Mouse (Mus musculus): ENCODE results near the gene Cpt1c. TPM values are rescaled to one million over a fixed set of nuclear protein-coding genes. Genes with fewer than 3 reads are reported as not detected.

Gene Cpt1c
- total RNA-seq, 1 experiment from 2014 or later, result 0.20 TPM

Other genes with a start within 250 kb of the Cpt1c start
- gene Vrk3, start 226.4 kb downstream of the Cpt1c start, total RNA-seq (2017), result 67.1 and 70.6 TPM in 2 replicates
- gene Zfp473, start 223.8 kb downstream of the Cpt1c start, total RNA-seq (2017), result 3.5 and 3.9 TPM in 2 replicates
- gene Nup62, start 158.8 kb downstream of the Cpt1c start, total RNA-seq (2017), result 96.9 and 114 TPM in 2 replicates
- gene Il4i1, start 158.5 kb downstream of the Cpt1c start, total RNA-seq (2017), result 1.3 TPM in 1 of 2 replicates, not detected in the other
- 3.1 and 3.3 TPM in 2 replicates for gene Atf5, start 158.2 kb downstream of the Cpt1c start, total RNA-seq (2017)
- gene Akt1s1, start 125.9 kb downstream of the Cpt1c start, total RNA-seq (2017), result 32.6 and 38.0 TPM in 2 replicates
- gene Tbc1d17, start 125.8 kb downstream of the Cpt1c start, total RNA-seq (2017), result 21.6 and 29.3 TPM in 2 replicates
- 27.8 and 30.0 TPM in 2 replicates for gene Pnkp, start 117.7 kb downstream of the Cpt1c start, total RNA-seq (2017)
- gene Ptov1, start 105.1 kb downstream of the Cpt1c start, total RNA-seq (2017), result 41.8 and 54.1 TPM in 2 replicates
- gene Med25, start 82.1 kb downstream of the Cpt1c start, total RNA-seq (2017), result 6.7 and 11.8 TPM in 2 replicates
- gene Fuz, start 78.8 kb downstream of the Cpt1c start, total RNA-seq (2017), result 33.3 and 39.8 TPM in 2 replicates
- 12.4 and 25.5 TPM in 2 replicates for gene Ap2a1, start 45.4 kb downstream of the Cpt1c start, total RNA-seq (2017)
- gene Tsks, start 31.6 kb downstream of the Cpt1c start, total RNA-seq (2017), result not detected in 2 replicates
- 156 and 185 TPM in 2 replicates for gene Prmt1, start 11.7 kb upstream of the Cpt1c start, total RNA-seq (2017)
- 75.7 and 137 TPM in 2 replicates for gene Irf3, start 22.8 kb upstream of the Cpt1c start, total RNA-seq (2017)
- gene Bcl2l12, start 23.9 kb upstream of the Cpt1c start, total RNA-seq (2017), result 19.8 and 35.1 TPM in 2 replicates
- 11.3 and 13.8 TPM in 2 replicates for gene Scaf1, start 41.5 kb upstream of the Cpt1c start, total RNA-seq (2017)
- 1.9 and 9.0 TPM in 2 replicates for gene Rras, start 43.1 kb upstream of the Cpt1c start, total RNA-seq (2017)
- 3.9 and 4.6 TPM in 2 replicates for gene Prr12, start 78.0 kb upstream of the Cpt1c start, total RNA-seq (2017)
- 56.2 and 72.8 TPM in 2 replicates for gene Nosip, start 87.6 kb upstream of the Cpt1c start, total RNA-seq (2017)
- gene Prrg2, start 87.8 kb upstream of the Cpt1c start, total RNA-seq (2017), result 6.6 and 6.7 TPM in 2 replicates
- gene Rcn3, start 117.4 kb upstream of the Cpt1c start, total RNA-seq (2017), result 41.8 and 52.6 TPM in 2 replicates
- gene Fcgrt, start 129.0 kb upstream of the Cpt1c start, total RNA-seq (2017), result 15.3 and 23.1 TPM in 2 replicates
- 1,545 and 1,649 TPM in 2 replicates for gene Rps11, start 149.6 kb upstream of the Cpt1c start, total RNA-seq (2017)
- gene Rpl13a, start 153.9 kb upstream of the Cpt1c start, total RNA-seq (2017), result 3,499 and 4,043 TPM in 2 replicates
- gene Gm45713, start 161.4 kb upstream of the Cpt1c start, total RNA-seq (2017), result 0.35 and 0.56 TPM in 2 replicates
- gene Flt3l, start 161.6 kb upstream of the Cpt1c start, total RNA-seq (2017), result 15.7 and 18.9 TPM in 2 replicates
- 38.0 and 60.7 TPM in 2 replicates for gene Pih1d1, start 179.5 kb upstream of the Cpt1c start, total RNA-seq (2017)
- 25.0 and 32.6 TPM in 2 replicates for gene Aldh16a1, start 179.7 kb upstream of the Cpt1c start, total RNA-seq (2017)
- gene Slc17a7, start 189.1 kb upstream of the Cpt1c start, total RNA-seq (2017), result 1.0 TPM in 1 of 2 replicates, not detected in the other
- not detected in 2 replicates for gene Gfy, start 204.7 kb upstream of the Cpt1c start, total RNA-seq (2017)
- gene Pth2, start 206.1 kb upstream of the Cpt1c start, total RNA-seq (2017), result not detected in 2 replicates
- 0.60 and 0.75 TPM in 2 replicates for gene Ccdc155, start 230.0 kb upstream of the Cpt1c start, total RNA-seq (2017)
- gene Dkkl1, start 237.3 kb upstream of the Cpt1c start, total RNA-seq (2017), result 37.0 TPM in 2 replicates
- gene Tead2, start 240.9 kb upstream of the Cpt1c start, total RNA-seq (2017), result 5.1 and 9.9 TPM in 2 replicates